Mouse (Mus musculus) kidney, adult 8-10 months (tissue): ENCODE measurements around the gene Ston2.

Experiments
- DNase-seq, 2 experiments: peaks; one replicate each; pipeline ENCODE4 v3.0.0; 2022

Ston2 gene

DNA sequence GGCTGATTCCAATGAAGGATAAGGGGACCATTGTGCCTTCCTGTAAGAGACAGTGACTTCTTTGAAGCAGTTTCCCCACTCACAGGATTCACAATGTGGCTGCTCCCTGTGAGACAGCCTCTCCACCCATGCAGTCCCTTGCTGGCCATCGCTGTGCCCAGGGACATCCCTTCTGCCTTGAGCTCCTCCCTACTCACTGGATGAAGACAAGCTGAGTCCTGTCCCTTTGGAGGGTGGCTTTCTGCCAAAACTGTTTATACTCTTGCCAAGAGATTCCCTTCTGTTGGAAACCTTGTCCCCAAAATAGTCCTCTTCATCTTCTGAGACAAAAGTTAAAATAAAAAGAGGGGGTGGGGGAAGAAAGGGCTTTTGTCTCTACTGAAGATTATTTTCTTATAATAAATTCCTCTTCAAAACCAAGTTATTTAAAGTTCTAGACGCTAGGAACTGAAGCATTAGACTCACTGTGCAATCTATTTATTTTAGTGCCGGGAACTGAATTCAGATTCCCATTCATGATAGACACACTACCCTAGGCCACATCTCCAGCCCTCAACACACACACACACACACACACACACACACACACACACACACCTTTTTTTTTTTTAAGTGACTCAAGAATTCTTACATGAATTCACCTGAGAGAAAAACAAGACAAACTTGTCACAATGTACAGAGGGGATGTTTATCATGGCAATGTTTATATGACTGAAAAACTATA is 133.6 kb downstream of the Ston2 start:
- no peak for DNase-seq

DNA sequence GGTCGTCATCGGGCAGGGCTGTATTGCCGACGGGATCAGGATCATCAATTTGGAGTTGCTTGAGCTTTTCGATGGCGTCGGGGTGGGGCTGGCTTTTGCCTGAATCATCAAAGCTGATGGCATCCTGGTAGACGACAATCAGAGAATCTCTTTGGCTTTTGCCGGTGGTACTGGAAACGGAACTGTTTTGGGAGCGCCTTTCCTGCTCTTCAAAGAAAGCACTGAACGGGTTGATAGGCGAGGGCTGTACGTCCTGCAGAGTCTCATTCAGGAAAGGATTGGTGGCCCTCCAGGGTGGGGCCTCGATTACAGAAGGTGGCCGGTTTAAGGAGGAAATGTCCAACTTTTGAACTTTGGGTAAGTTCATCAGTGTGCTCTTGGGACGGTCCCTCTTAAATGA is 139.8 kb downstream of the Ston2 start:
- DNase-seq = no peak

DNA sequence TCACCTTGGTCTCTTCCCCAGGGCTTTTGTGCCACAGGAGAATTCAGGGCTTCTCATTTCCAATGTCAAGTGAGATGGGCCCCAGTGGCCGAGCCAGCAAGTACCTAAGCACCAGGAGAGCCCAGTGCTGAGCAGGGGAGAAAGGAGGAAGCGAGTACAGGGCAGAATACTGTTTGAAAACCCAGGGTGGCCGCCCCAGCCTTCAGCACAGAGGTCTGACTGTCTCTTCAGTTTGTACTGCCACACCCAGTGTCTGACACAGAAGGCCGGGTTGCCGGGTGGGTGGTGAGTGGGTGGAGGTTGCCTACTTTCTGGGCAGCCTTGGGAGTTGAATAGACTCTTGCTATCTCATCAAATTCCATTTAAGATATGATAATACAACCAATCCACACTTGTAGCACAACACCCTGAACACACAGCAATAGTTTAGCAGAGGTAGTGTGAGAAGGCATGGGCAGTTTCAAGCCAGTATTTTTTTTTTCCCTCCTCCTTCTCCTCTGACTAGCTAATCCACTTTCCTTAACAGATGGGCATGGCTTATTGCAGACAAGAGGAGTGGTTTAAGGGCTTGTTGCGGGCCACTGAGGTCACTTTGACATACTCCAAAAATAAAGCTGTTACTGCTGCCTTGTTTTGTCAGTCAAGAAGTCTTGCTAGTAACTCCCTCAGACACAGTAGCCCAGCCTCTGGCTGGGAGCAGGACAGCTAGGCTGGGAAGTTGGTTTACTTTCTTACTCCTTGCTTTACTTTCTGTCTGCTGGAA is 142.6 kb downstream of the Ston2 start:
- DNase-seq = no peak

DNA sequence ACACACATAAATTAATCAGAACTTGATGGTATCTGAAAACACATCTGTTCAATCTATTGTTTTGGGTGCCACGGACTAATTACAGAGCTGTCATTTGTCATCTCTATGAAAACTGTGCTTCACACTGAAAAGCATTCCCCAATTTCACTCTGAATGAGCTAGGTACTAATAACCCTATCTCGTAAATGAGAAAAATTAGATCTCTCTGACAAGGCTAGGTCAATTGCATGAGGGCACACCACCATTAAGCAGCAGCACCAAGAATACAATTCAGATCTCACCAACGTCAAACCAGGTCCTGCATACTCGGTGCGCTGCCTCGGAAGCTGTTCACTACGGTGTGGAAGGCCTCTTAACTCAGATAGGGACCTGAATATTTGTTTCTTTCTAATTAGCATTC is 145.0 kb downstream of the Ston2 start:
- DNase-seq = no peak

DNA sequence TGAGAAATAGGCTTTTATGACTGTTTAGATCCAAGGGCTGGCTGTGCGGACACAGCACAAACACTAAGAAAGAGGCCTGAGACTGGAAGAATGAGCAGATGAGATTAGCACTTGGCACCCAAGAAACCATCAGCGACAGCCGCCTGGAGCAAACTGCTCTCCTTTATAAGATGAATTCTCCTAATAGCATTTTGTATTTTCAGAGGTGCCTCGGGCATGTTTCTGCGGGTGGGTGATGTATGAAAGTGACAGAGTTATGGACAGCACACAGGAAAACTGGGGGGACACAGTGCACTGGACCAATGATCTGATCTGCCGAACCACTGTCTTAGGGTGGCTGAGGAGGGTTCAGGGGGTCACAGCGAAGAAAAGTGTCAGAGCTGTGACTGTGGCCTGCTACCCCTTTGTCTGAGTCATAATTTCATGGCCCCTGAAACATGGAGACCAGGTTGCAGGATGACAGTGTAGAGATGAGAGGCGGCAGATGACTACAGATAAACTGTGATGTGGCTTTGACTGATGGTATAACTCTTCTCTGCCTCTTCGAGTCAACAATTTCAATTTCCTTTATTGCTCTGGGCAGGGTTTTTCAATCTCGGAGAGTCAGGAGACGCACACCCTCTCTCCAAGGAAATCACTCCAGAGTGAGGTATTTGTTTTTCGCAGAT is 145.6 kb downstream of the Ston2 start:
- no peak for DNase-seq

DNA sequence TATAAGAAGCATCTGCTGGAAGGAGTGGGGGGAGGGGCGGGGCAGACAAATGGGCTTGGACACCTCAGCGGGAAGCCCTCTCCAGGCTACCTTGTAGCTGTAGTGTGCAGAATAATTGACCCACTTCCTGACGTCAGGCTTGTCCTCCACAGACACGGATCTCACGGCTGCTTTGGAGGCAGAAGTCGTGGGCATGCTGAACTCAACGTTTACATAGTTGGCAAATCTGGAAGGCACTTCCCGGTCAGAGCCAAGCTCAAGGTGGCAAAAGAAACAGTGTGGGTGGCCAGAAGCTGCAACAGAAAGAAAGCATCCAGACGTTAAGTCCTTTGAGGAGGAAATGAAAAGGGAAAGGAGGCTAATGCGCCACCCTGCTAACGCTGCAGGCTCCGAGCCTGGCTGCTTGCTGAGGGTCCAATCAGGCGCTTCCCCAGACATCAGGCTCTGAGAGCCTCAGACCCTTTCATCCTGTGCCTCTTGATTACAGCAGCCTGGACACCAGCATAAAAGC is 146.5 kb downstream of the Ston2 start:
- peak in 1 of 2 experiments; percentile 3 for DNase-seq

DNA sequence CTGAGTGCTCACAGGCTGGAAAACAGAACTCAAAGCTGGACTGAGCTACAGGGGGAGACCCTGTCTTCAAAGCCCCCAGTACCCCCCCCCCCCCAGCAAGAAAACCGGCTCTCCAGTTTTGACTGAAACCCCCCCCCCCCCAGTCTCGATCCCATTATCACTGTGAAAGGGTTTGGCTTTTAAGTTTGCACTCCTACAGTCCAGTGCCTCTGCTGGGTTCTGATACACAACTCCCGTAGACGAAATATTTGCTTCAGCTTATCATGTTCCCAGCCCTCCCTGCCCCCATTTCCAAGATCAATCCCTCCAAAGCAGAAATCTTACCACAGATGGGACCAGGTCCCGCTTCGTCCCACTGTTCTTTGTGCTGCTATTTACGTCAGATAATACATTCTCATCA is 147.1 kb downstream of the Ston2 start:
- no peak for DNase-seq

DNA sequence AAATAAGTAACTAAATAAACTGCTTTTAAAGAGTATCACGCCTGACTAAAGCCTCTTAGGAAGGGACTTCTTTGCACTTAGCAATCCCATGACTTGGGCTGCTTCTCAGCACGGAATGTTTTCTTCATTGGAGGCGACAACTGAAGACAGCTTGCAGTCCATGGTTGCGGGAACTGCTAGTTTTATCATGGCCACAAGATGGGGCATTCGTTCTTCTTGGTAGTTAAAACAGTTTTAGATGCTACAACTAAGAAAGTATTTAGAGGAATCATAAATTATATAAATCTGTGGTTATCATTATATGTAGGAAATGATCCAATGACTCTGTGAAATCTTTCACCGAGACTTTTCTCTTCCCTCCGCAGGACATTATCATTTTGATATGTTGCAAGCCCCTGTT is 147.5 kb downstream of the Ston2 start:
- peak; percentile 43 to 70 for DNase-seq

DNA sequence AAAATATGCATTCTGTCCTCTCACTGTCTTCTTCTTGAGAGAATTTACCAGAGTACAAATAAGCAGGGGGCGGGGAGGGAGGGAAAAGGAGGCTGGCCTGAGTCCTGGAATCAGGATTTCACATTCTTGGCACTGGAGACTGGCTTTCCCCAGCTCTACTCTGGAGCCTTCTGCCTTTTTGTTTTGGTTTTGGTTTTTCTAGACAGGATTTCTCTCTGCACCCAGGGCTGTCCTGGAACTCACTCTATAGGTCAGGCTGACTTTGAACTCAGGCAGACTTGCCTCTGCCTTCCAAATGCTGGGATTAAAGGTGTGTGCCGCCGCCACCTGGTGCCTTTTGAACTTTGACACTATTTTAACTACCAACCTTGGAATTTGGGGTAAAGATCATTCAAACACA is 149.8 kb downstream of the Ston2 start:
- DNase-seq = peak; percentile 22 to 32

DNA sequence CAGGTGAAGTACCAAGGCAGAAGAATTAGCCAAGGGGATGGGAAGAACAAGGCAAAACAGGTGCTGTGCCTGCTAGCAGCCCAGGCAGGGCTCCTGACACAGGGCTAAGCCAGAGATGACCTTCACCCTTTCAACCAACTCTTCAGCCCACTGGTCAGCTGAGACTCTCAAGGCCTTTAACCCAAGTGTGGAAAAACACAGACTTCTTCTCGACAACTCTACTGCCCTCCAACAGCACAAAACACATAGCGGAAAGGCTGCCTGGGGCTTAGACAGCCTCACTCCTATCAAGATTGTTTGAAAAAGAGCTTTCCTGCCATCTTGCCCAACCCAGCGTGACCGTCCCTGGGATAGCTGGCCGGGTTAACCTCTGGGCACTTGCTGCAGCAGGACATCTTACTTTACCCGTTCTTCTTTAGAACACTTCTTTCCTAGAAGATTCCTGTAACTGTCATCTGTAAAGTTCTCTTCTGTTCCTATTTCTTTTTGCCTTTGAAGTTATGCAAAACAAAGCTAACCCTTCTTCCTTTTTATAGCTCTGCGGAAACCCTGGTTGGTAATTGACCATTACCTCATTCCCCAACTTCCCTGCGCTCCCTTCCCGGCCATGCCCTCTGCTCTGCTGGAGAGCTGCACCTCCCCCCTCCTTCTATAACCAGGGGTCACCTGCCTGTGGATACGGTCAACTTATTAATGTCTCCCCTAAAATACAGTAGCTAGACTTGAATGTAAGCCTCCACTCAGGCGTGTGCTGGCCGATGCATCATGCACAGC is 150.9 kb downstream of the Ston2 start:
- peak; percentile 31 to 37 for DNase-seq

DNA sequence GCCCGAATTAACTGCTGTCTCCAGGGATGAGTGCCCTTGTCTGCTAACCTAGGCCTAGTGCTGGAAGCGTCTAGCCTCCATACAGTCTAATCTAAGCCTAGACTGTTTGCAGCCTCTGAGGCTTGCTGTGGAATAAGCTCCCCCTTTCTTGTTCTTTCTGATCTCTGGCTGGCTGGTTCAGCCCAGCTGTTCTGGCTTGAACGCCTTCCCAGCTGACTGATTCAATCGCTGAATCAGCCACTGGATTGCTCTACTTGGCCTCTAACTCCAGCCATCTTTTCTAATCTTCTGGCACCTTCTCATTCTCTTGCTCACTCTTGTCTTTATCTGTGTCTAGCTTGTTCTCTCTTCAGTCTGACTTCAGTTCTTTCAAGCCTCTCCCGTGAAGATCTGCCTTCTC is 161.7 kb downstream of the Ston2 start:
- no peak for DNase-seq

DNA sequence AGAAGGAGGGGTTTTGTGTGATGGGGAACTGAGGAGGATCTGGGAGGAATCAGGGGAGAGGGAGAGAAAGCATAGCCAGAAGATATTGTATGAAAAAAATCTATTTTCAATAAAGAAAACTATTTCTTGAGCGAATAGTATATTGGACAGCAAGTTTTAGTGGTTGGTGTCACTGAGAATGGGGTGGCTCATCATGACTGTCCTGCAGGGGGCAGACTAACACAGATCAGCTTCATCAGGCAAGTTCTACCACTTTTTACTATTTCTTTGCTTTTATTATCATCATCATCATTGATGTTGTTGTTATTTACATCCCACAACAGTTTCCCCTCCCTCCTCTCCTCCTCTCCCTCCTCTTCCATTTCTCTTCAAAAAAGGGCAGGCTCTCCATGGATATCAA is 163.2 kb downstream of the Ston2 start:
- peak; percentile 18 to 54 for DNase-seq

DNA sequence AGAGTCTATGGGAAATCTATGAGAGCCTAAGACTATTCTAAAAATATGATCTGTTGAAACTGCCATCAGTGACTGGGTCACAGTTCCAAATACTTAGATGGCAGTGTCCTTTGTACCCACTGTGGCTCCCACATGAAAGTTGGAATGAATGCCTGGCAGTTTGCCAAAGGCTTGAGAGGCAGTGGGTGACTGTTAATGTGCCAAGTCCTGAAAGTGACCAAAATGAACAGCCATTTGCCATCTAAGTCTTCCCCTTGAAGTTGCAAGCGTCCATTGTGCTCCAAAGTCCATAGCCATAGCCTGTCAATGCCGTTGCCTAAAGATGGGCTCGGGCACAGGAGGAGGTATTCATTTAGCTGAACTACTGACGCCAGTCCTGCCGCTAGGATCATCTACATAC is 178.8 kb downstream of the Ston2 start:
- DNase-seq = peak; percentile 43 to 44

DNA sequence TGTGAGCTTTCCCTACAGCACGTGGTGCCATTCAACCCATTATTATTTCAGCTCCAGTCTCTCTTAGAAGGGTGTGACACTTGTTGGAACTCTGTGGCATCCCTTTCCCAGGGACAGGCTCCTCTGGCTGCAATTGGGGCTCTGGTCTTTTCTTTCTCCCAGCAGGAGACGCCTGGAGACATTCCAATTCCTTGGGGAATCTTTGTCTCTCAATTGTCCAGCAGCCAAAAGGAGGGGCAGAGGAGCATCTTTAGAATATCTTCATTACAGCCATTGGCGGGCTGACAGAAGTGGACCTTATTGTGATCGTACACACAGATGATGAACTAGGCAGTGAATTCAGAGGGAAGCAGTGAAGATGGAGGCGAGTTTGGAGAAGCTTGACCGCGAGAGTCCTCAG is 180.5 kb downstream of the Ston2 start:
- no peak for DNase-seq

DNA sequence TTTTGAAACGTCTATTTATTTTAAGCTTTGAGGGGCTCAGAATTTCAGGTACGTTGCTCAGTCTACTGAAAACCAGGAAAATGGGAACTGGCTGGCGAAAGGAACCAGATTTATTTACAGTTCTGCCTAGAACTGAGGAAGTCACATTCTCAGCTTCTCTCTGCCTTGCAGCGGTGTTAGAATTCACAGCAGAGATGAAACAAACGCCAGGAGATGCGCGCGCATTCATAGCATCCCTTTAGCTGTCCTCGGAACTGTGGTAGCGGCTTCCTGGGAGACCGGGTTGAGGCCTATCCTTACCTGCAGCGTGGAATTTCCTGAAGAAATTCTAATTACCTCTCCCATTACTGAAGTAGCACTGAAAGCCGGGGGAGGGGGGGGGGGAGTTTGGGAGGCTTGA is 181.5 kb downstream of the Ston2 start:
- no peak for DNase-seq

DNA sequence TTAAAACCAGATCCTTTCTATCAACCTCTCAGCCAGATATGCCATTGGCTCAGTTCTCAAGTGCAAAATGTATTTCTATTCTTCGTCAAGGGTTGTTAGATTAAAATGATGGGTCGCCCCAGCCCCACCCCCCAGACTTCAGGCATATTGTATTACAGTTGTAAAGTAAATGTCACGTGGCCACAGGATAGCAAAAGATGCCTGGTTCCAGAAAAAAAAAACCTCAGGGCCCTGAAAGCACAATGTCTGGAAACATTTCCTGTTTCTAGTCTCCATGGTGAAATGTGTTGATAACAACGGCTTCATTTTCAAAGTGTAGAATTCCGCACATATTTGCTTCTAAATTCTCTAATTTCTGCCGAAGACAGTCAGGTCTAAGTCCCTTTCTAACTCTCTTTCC is 183.6 kb downstream of the Ston2 start:
- no peak for DNase-seq

DNA sequence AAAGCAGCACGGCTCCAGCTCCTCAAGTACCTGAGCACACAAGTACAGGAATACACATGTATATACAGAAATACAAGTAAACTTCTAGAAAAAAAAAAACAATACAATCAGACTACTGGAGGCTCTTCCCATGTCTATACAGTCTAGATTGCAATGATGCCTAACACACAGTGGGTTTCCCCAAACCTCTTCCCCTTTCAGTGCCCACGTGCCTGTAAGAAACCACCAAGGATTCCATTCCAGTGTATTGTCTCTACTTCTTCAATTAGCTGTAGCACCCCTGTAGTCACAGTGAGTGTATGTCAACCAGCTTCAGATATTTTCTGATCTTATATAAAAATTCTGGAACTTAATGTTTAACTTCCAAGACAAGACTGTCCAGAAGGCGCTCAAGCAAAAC is 196.1 kb downstream of the Ston2 start:
- DNase-seq = no peak

DNA sequence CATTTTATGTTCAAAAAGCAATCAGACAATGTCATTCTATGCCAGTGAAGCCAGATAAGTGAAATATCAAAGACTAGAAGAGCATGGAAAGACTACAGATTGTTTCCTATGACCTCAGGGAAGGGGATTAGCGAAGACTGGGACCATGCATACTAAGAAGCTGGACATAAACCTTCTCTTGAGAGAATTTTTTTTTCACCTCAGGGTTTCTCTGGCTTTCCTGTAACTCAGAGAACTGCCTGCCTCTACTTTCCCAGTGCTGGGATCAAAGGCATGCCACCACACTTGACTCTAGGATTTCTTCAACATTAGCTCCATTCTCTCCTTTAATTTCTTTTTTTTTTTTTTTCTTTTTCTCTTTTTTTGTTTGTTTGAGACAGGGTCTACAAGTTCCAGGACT is 197.0 kb downstream of the Ston2 start:
- no peak for DNase-seq

DNA sequence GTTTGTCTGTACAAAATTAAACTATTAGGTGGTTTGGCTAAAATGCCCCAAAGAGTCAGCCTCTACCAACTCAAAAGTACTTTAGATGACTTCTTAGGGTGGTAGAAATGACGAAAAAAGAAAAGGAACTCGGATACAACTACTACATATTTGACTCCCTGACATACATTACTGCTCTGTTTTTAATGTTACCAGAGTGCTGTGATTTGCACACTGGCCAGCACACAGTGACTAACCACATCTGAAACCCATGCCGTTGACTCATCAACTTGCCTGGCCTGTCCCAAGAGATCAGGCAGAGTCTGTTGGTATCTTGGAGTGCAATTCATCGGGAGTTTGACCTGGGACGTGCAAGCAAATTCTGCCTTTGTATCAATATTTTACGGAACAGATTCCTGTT is 197.5 kb downstream of the Ston2 start:
- DNase-seq = peak; percentile 17 to 24

DNA sequence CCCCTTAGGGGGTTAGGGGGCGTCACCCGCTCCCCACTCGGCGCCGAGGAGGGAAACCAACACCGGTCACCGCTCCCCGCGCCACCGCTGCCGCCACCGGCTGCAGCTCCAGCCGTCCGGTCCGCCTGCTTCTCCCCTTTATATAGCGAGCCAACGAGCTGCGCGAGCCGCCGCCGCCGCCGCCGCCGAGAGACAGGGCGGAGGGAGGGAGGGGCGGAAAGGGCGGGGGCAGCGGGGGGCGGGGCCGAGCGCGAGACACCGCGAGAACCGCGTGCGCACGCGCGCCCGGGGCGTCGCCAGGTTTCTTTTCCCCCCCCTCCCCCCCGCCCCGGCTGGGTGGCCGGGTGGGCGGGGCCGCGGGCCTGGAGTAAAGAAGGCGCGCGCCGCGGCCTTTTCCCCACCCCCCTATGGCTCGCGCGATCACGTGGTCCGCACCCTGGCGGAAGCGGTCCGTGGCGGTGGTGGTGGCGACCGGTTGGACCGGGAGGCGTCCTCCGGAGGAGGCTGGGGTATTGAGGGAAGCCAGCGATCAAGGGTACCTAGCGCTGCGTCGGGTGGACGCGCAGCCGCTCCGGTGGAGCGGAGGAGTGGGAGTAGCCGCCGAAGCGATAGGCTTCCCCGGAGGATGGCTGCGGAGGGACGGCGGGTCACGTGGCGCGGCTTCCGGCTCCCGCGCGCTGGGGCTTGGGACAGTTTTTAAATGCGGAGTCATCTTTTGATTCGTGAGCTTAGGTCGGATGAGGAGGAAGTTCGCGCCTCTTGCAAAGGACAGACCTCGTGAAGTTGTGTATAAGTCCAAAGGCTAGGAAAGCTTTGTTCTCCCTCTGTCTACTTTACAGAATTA is 198.1 kb downstream of the Ston2 start, which contains the start of gene Gtf2a1:
Gene Gtf2a1 (minus strand): TSS at position 641 of the 844 bp plus-strand sequence.
- DNase-seq = peak; percentile 91 to 95

DNA sequence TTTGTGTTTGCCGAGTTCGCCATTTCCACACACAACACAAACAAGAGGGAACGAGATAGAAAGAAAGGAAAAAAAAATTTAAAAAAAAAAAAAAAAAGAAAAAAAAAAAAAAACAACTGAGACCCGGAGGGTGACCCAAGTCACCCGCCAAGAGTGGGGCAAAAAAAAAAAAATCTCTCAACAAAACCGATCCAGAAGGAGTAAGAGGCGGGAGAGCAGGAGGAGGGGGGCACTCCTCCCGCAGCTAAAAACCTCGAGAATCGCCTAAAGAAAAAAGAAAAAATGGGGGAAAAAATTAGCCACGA is 198.7 kb downstream of the Ston2 start:
- no peak for DNase-seq
